Mouse (Mus musculus) neural tube, embryonic 15.5 days (tissue): Measurements from ENCODE around the gene Trem2. TPM values are rescaled to one million over a fixed set of nuclear protein-coding genes. Genes with fewer than 3 reads are reported as not detected.
"Not testable (repeated sequence)": the region's sequence is repeated elsewhere in the genome, so short reads cannot be mapped to it uniquely, and the experiment has no call there.

ENCODE experiments used
- ATAC-seq: fragments of 200-750 bp; cut with Nextera tagmentation; 2 replicates; pipeline ENCODE4 v1.8.0; 2017; ENCODE audit warnings: mild to moderate bottlenecking, moderate TSS enrichment, moderate library complexity; ENCODE audit not compliant: low FRiP score
- H3K27ac ChIP-seq: fragments of 300-500 bp; sonication (generic); replicated peaks from 2 replicates; pipeline ENCODE4 v1.5.1; 2015; ENCODE audit warnings: mild to moderate bottlenecking, inconsistent platforms
- H3K27me3 ChIP-seq: fragments of 300-500 bp; sonication (generic); replicated peaks from 2 replicates; pipeline ENCODE4 v1.6.1; 2015; ENCODE audit warnings: inconsistent platforms
- H3K36me3 ChIP-seq: fragments of 300-500 bp; sonication (generic); 2 replicates; pipeline ENCODE4 v1.6.1; 2015; ENCODE audit warnings: inconsistent platforms
- H3K4me1 ChIP-seq: fragments of 300-500 bp; sonication (generic); 2 replicates; pipeline ENCODE4 v1.6.1; 2015; ENCODE audit warnings: inconsistent platforms
- H3K4me2 ChIP-seq: fragments of 300-500 bp; sonication (generic); 2 replicates; pipeline ENCODE4 v1.6.1; 2015; ENCODE audit warnings: inconsistent platforms, mild to moderate bottlenecking, moderate library complexity
- H3K4me3 ChIP-seq: fragments of 300-500 bp; sonication (generic); replicated peaks from 2 replicates; pipeline ENCODE4 v1.5.1; 2015; ENCODE audit warnings: mild to moderate bottlenecking, inconsistent platforms
- H3K9ac ChIP-seq: fragments of 300-500 bp; sonication (generic); replicated peaks from 2 replicates; pipeline ENCODE4 v1.6.1; 2015; ENCODE audit warnings: mild to moderate bottlenecking, inconsistent platforms
- H3K9me3 ChIP-seq: fragments of 300-500 bp; sonication (generic); replicated peaks from 2 replicates; pipeline ENCODE4 v1.6.1; 2016; ENCODE audit warnings: inconsistent platforms
- WGBS: fragments of 180-500 bp; shearing (Covaris S2); methylation state at CpG from one replicate; pipeline ENCODE4 v1.1.7; 2015; ENCODE audit warnings: mixed read lengths; 5-methylcytosine and 5-hydroxymethylcytosine counted together
- polyA plus RNA-seq: library from polyadenylated mRNA; unstranded; fragments of >200 nt; fragmentation: Nextera tagmentation; extraction: Ambion mirVana; gene quantifications from 2 replicates; pipeline ENCODE4 v1.2.1, GENCODE M21; 2015

The Trem2 gene
- polyA plus RNA-seq, 1 experiment from 2014 or later: 6.1 TPM

GRCm38 (mm10) chr17:48352976-48353375, 6.8 kb downstream of the Trem2 start:
- not testable (repeated sequence) for ATAC-seq, H3K4me1 ChIP-seq, H3K27ac ChIP-seq, H3K9me3 ChIP-seq, H3K27me3 ChIP-seq, H3K4me2 ChIP-seq, H3K36me3 ChIP-seq, H3K9ac ChIP-seq, H3K4me3 ChIP-seq
- WGBS: 75% methylated on average over 7 of the region's 7 CpGs

GRCm38 (mm10) chr17:48355822-48356221, 9.6 kb downstream of the Trem2 start:
- Histone ChIP-seq H3K27me3 (no peaks in the 10 kb centered on the region), H3K9me3 (no peaks in the 10 kb centered on the region), H3K4me3 (no peak overlapping the region), H3K4me1 (no peaks in the 10 kb centered on the region), H3K4me2 (no peak overlapping the region), H3K9ac (no peak overlapping the region), H3K27ac (no peak overlapping the region), H3K36me3 (no peaks in the 10 kb centered on the region)
- no peak for ATAC-seq
- 88% methylated on average over 3 of the region's 3 CpGs for WGBS

- 49% methylated on average over 2 of the region's 2 CpGs for WGBS
- H3K27ac ChIP-seq: no peak overlapping the region
- ATAC-seq: no peak
- H3K9me3 ChIP-seq: no peaks in the 10 kb centered on the region
- no peak overlapping the region for H3K4me2 ChIP-seq
- H3K4me1 ChIP-seq: 0 out of 2 replicates have a peak, but pooled peaks cover 1% of the 10 kb centered on the region
- H3K27me3 ChIP-seq: no peaks in the 10 kb centered on the region
- no peak overlapping the region for H3K4me3 ChIP-seq
- H3K36me3 ChIP-seq: no peaks in the 10 kb centered on the region
- H3K9ac ChIP-seq: no peak overlapping the region
Measured at GRCm38 (mm10) chr17:48357892-48358291, 11.7 kb downstream of the Trem2 start.

DNA sequence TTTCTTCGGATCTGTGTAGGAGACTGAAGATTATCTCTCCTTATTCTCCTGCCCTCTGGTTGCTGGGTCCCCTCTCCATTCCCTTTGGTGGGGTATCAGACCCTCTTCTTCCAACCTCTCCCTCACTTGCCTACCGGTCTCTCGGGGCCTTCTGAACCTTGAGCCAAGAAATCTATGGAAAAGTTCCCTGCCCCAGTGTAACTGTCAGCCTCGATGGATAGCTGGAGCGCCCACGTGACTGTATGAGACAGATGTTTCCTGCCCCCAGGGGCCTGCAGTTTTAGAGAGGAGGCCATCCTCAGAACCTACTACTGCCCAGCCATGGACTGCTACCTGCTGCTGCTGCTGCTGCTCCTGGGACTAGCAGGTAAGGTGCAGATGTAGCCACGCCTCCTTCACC, 13.4 kb downstream of the Trem2 start, which contains the start of gene Treml1:
Treml1 (plus strand) TSS at position 301 of the 400 bp plus-strand sequence.
- 85% methylated on average over 7 of the region's 7 CpGs for WGBS
- Histone ChIP-seq H3K27ac (no peak within 1 kb of the TSS), H3K9me3 (no peaks in the 10 kb centered on the region), H3K4me1 (0 out of 2 replicates have a peak, but pooled peaks cover 4% of the 10 kb centered on the region), H3K27me3 (no peaks in the 10 kb centered on the region), H3K9ac (no peak within 1 kb of the TSS), H3K36me3 (no peaks in the 10 kb centered on the region), H3K4me3 (no peak within 1 kb of the TSS), H3K4me2 (no peak within 1 kb of the TSS)
- ATAC-seq: no peak

DNA sequence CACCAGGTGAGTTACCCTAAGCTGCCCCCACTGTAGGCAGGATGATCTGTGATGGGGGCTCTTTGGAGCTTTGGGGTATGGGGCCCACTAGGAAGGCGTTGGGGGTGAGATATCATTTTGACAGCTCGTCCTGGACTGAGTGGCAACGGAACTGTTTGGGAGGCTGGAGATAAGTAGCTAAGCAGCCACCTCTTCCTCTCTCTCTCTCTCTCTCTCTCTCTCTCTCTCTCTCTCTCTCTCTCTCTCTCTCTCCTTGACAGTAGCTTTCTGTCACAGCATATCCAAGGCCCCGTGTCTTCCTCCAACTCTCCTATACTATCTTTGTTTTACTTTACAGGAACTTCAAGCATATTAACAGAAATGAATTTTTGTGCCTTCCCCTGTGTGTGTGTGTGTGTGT, 14.3 kb downstream of the Trem2 start:
- no peak for ATAC-seq
- H3K9me3 ChIP-seq: no peaks in the 10 kb centered on the region
- no peak overlapping the region for H3K4me3 ChIP-seq
- 0 out of 2 replicates have a peak, but pooled peaks cover 4% of the 10 kb centered on the region for H3K4me1 ChIP-seq
- no peaks in the 10 kb centered on the region for H3K27me3 ChIP-seq
- H3K4me2 ChIP-seq: no peak overlapping the region
- H3K36me3 ChIP-seq: no peaks in the 10 kb centered on the region
- WGBS: 85% methylated on average over 4 of the region's 4 CpGs
- H3K9ac ChIP-seq: no peak overlapping the region
- no peak overlapping the region for H3K27ac ChIP-seq

DNA sequence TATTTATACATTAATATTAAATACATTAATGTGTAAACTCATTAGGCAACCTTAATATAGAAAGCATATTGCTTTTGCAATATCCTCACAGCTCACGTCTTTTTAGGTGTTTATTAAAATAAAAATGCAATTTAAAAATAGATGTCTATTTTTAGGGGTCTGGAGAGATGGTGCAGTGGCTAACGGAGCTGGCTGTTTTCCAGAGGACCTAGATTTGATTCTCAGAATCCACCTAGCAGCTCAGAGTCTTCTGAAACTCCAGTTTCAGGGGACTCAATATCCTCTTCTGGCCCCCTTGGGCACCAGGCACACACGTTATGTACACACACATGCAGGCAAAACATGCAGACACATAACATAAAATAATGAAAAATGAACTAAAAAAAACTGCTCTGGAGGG, 16.1 kb downstream of the Trem2 start:
- Histone ChIP-seq H3K36me3 (no peaks in the 10 kb centered on the region), H3K4me2 (no peak overlapping the region), H3K4me1 (0 out of 2 replicates have a peak, but pooled peaks cover 4% of the 10 kb centered on the region), H3K9ac (no peak overlapping the region), H3K9me3 (no peaks in the 10 kb centered on the region), H3K27ac (no peak overlapping the region), H3K27me3 (no peaks in the 10 kb centered on the region), H3K4me3 (no peak overlapping the region)
- WGBS: 63% methylated on average over 3 of the region's 3 CpGs
- no peak for ATAC-seq

DNA sequence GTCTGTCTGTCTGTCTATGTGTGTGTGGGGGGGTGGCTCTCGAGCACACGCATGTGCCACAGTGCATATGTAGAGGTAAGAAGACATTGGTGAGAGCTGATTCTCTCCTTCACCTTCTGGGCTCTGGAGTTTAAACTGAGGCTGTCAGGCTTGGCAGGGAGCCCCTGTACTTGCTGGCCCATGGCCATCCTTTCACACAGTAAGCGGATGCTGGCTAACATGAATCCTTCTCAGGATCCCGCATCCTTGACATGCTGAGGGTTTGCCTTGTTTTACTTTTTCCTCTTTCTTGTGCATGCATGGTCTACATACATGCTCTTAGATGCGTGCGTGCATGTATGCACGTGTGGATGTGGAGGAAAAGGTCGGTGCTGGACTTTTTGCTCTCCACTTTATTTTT, 16.8 kb downstream of the Trem2 start:
- Histone ChIP-seq H3K4me3 (no peak overlapping the region), H3K27me3 (no peaks in the 10 kb centered on the region), H3K4me2 (no peak overlapping the region), H3K27ac (no peak overlapping the region), H3K36me3 (no peaks in the 10 kb centered on the region), H3K9me3 (no peaks in the 10 kb centered on the region), H3K9ac (no peak overlapping the region), H3K4me1 (0 out of 2 replicates have a peak, but pooled peaks cover 4% of the 10 kb centered on the region)
- ATAC-seq: no peak
- 81% methylated on average over 8 of the region's 8 CpGs for WGBS

DNA sequence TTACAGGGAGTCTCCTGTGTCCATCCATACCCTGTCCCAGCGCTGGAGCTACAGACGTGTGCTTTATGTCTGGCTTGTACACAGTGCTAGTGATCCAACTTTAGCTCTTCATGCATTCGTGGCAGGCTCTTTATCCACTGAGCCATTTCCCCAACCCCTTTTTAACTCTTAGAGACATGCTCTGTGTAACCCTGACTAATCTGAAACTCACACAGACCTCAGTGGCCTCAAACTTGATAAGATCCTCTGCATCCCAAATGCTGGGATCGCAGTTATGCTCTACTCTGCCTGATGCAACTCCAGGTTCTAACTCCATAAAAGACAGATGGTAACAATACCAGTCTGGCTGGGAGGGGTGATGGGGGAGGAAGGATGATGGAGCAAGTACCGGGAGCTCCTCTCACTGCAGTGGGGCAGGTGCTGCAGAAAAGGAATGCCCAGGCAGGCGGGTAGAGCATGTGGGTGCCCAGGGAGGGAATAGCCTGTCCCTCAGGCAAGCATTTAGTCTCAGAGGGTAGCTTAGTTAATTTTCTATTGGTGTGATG, 17.3 kb downstream of the Trem2 start:
- no peak overlapping the region for H3K27ac ChIP-seq
- H3K4me2 ChIP-seq: no peak overlapping the region
- H3K4me3 ChIP-seq: no peak overlapping the region
- no peak for ATAC-seq
- H3K9ac ChIP-seq: no peak overlapping the region
- 0 out of 2 replicates have a peak, but pooled peaks cover 4% of the 10 kb centered on the region for H3K4me1 ChIP-seq
- WGBS: 80% methylated on average over 6 of the region's 6 CpGs
- no peaks in the 10 kb centered on the region for H3K9me3 ChIP-seq
- H3K27me3 ChIP-seq: no peaks in the 10 kb centered on the region
- H3K36me3 ChIP-seq: no peaks in the 10 kb centered on the region

- Histone ChIP-seq H3K36me3 (no peaks in the 10 kb centered on the region), H3K4me3 (no peak overlapping the region), H3K4me1 (0 out of 2 replicates have a peak, but pooled peaks cover 4% of the 10 kb centered on the region), H3K9ac (no peak overlapping the region), H3K4me2 (no peak overlapping the region), H3K27me3 (no peaks in the 10 kb centered on the region), H3K27ac (no peak overlapping the region), H3K9me3 (no peaks in the 10 kb centered on the region)
- WGBS: 72% methylated on average over 9 of the region's 9 CpGs
- no peak for ATAC-seq
Measured at GRCm38 (mm10) chr17:48365511-48366155, 19.4 kb downstream of the Trem2 start.

GRCm38 (mm10) chr17:48366806-48367205, 20.6 kb downstream of the Trem2 start:
- Histone ChIP-seq H3K27me3 (no peaks in the 10 kb centered on the region), H3K9me3 (no peaks in the 10 kb centered on the region), H3K4me3 (no peak overlapping the region), H3K4me2 (no peak overlapping the region), H3K27ac (no peak overlapping the region), H3K4me1 (0 out of 2 replicates have a peak, but pooled peaks cover 4% of the 10 kb centered on the region), H3K9ac (no peak overlapping the region), H3K36me3 (no peaks in the 10 kb centered on the region)
- ATAC-seq: no peak
- 74% methylated on average over 5 of the region's 5 CpGs for WGBS

- Histone ChIP-seq H3K27me3 (no peaks in the 10 kb centered on the region), H3K9me3 (no peaks in the 10 kb centered on the region), H3K4me1 (no peaks in the 10 kb centered on the region), H3K27ac (no peak overlapping the region), H3K4me2 (no peak overlapping the region), H3K36me3 (no peaks in the 10 kb centered on the region), H3K9ac (no peak overlapping the region), H3K4me3 (no peak overlapping the region)
- no peak for ATAC-seq
Measured at GRCm38 (mm10) chr17:48371621-48372020, 25.4 kb downstream of the Trem2 start.

DNA sequence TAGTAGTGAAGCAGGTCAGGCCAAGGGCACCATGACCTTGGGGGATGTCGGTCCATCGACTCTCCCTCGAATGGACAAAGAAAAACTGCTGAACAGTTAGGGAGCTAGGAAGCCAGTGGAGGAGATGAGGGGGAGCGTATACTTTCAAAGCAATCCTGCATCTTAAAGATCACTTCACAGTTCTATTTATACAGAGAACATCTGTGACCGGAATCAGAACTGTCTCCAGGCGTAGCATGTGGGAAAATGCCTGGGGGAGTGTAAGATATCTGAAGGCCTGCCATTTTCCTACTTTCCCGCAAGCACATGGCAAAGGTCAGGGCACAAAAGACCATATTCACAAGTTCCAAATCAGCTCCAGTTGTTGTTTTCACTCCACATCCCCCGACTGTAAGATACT, 26.8 kb downstream of the Trem2 start:
- no peaks in the 10 kb centered on the region for H3K4me1 ChIP-seq
- WGBS: 90% methylated on average over 8 of the region's 8 CpGs
- H3K27me3 ChIP-seq: no peaks in the 10 kb centered on the region
- no peak overlapping the region for H3K27ac ChIP-seq
- H3K36me3 ChIP-seq: no peaks in the 10 kb centered on the region
- no peak overlapping the region for H3K4me2 ChIP-seq
- ATAC-seq: no peak
- H3K4me3 ChIP-seq: no peak overlapping the region
- no peak overlapping the region for H3K9ac ChIP-seq
- H3K9me3 ChIP-seq: no peaks in the 10 kb centered on the region
